Mouse (Mus musculus): ENCODE results near the gene Banp. TPM values are rescaled to one million over a fixed set of nuclear protein-coding genes. Genes with fewer than 3 reads are reported as not detected.

Gene Banp
- total and polyA plus RNA-seq, 3 experiments: 14.9 to 34.2 (median 25.7) TPM

GRCm38 (mm10) chr8:121992911-121993310 lies 43.4 kb downstream of the Banp start:
- Histone ChIP-seq H3K4me1 (ENCODE audit: control insufficient read depth in 1 of 2, insufficient read depth in 2 of 2) (peaks cover 0 to 4% of the 10 kb centered on the region in 2 experiments; a peak in 1 of 4 replicates), H3K9ac (ENCODE audit: insufficient read depth, low read depth) (no peak overlapping the region), H3K4me2 (ENCODE audit: insufficient read depth, low read depth, poor library complexity, severe bottlenecking) (no peak overlapping the region), H3K27me3 (replicated peaks) (no peaks in the 10 kb centered on the region), H3K79me2 (replicated peaks; ENCODE audit: control insufficient read depth, extremely low read depth, insufficient read depth, poor library complexity, severe bottlenecking) (no peaks in the 10 kb centered on the region), H3K36me3 (replicated peaks in 1 of 2; ENCODE audit: control insufficient read depth in 1 of 2, insufficient read depth in 1 of 2, low read length in 1 of 2) (peaks cover 71 to 96% of the 10 kb centered on the region in 2 experiments), H3K9me3 (replicated peaks; ENCODE audit: low read length) (no peaks in the 10 kb centered on the region), H3K4me3 (replicated peaks in 1 of 3; ENCODE audit: low read depth in 2 of 3, low read length in 2 of 3, poor library complexity in 1 of 3) (no peak overlapping the region), H3K27ac (ENCODE audit: insufficient read depth, low read depth) (no peak overlapping the region)
- TF ChIP-seq BHLHE40 (IDR thresholded peaks at IDR 0.05; ENCODE audit: low read depth, low read length) (no peak), KAT2A (IDR thresholded peaks at IDR 0.05; ENCODE audit: insufficient replicate concordance, low read length) (no peak), MAFK (IDR thresholded peaks at IDR 0.05; ENCODE audit: insufficient replicate concordance, low read length) (no peak), ETS1 (conservative IDR thresholded peaks at IDR 0.05; ENCODE audit: low read depth, low read length) (no peak)
- no peak for DNase-seq (ENCODE audit: extremely low read depth)
- dilution Hi-C loops (cut with MboI; ENCODE audit: extremely low pct_ligation_motif_present, extremely low pct_unique_long_range_greater_than_20kb, low sequenced_read_pairs): no loop called here
- in situ Hi-C loops (cut with MboI; ENCODE audit: low pct_ligation_motif_present, low pct_unique_long_range_greater_than_20kb, low sequenced_read_pairs): no loop called here

- H3K27ac ChIP-seq (ENCODE audit: insufficient read depth, low read depth): no peak overlapping the region
- dilution Hi-C loops (cut with MboI; ENCODE audit: extremely low pct_ligation_motif_present, extremely low pct_unique_long_range_greater_than_20kb, low sequenced_read_pairs) (no loop called here), in situ Hi-C loops (cut with MboI; ENCODE audit: low pct_ligation_motif_present, low pct_unique_long_range_greater_than_20kb, low sequenced_read_pairs) (no loop called here)
- TF ChIP-seq SIN3A (IDR thresholded peaks at IDR 0.05; ENCODE audit: low read length): no peak
- TF ChIP-seq KAT2A (IDR thresholded peaks at IDR 0.05; ENCODE audit: insufficient replicate concordance, low read length): no peak
- TF ChIP-seq MYC (IDR thresholded peaks at IDR 0.05; ENCODE audit: low read depth, low read length): no peak
- TF ChIP-seq USF1 (IDR thresholded peaks at IDR 0.05; ENCODE audit: low read depth, low read length): no peak
- no peak for TF ChIP-seq MAFK (IDR thresholded peaks at IDR 0.05; ENCODE audit: insufficient replicate concordance, low read length)
- no peak for TF ChIP-seq MAX (IDR thresholded peaks at IDR 0.05; ENCODE audit: low read length)
- no peak for TF ChIP-seq RAD21 (IDR thresholded peaks at IDR 0.05; ENCODE audit: low read depth, low read length)
- TF ChIP-seq ZNF384 (IDR thresholded peaks at IDR 0.05; ENCODE audit: low read depth, low read length): no peak
- no peak for TF ChIP-seq MXI1 (IDR thresholded peaks at IDR 0.05; ENCODE audit: low read depth, low read length)
- no peak for TF ChIP-seq CHD2 (IDR thresholded peaks at IDR 0.05; ENCODE audit: low read length)
- H3K4me1 ChIP-seq (ENCODE audit: control insufficient read depth in 1 of 2, insufficient read depth in 2 of 2): peaks cover 0 to 4% of the 10 kb centered on the region in 2 experiments; a peak in 1 of 4 replicates
- peaks cover 72 to 97% of the 10 kb centered on the region in 2 experiments for H3K36me3 ChIP-seq (replicated peaks in 1 of 2; ENCODE audit: control insufficient read depth in 1 of 2, insufficient read depth in 1 of 2, low read length in 1 of 2)
- H3K9ac ChIP-seq (ENCODE audit: insufficient read depth, low read depth): no peak overlapping the region
- H3K4me2 ChIP-seq (ENCODE audit: insufficient read depth, low read depth, poor library complexity, severe bottlenecking): no peak overlapping the region
- H3K4me3 ChIP-seq (replicated peaks in 1 of 3; ENCODE audit: low read depth in 2 of 3, low read length in 2 of 3, poor library complexity in 1 of 3): no peak overlapping the region
- no peaks in the 10 kb centered on the region for H3K9me3 ChIP-seq (replicated peaks; ENCODE audit: low read length)
- DNase-seq (ENCODE audit: extremely low read depth): peak; percentile 6
- H3K27me3 ChIP-seq (replicated peaks): no peaks in the 10 kb centered on the region
- no peaks in the 10 kb centered on the region for H3K79me2 ChIP-seq (replicated peaks; ENCODE audit: control insufficient read depth, extremely low read depth, insufficient read depth, poor library complexity, severe bottlenecking)
Observed at GRCm38 (mm10) chr8:121995112-121995511, 45.6 kb downstream of the Banp start.

- H3K9me3 ChIP-seq (replicated peaks; ENCODE audit: low read length): no peaks in the 10 kb centered on the region
- H3K4me1 ChIP-seq (ENCODE audit: control insufficient read depth in 1 of 2, insufficient read depth in 2 of 2): peaks cover 0 to 4% of the 10 kb centered on the region in 2 experiments; a peak in 1 of 4 replicates
- in situ Hi-C loops (cut with MboI; ENCODE audit: low pct_ligation_motif_present, low pct_unique_long_range_greater_than_20kb, low sequenced_read_pairs): no loop called here
- dilution Hi-C loops (cut with MboI; ENCODE audit: extremely low pct_ligation_motif_present, extremely low pct_unique_long_range_greater_than_20kb, low sequenced_read_pairs): no loop called here
- no peak overlapping the region for H3K4me2 ChIP-seq (ENCODE audit: insufficient read depth, low read depth, poor library complexity, severe bottlenecking)
- no peak for TF ChIP-seq ZC3H11A (IDR thresholded peaks at IDR 0.05; ENCODE audit: low read depth, low read length)
- no peak for TF ChIP-seq ZNF384 (IDR thresholded peaks at IDR 0.05; ENCODE audit: low read depth, low read length)
- TF ChIP-seq PAX5 (IDR thresholded peaks at IDR 0.05; ENCODE audit: low read length): no peak
- no peak overlapping the region for H3K9ac ChIP-seq (ENCODE audit: insufficient read depth, low read depth)
- no peak overlapping the region for H3K4me3 ChIP-seq (replicated peaks in 1 of 3; ENCODE audit: low read depth in 2 of 3, low read length in 2 of 3, poor library complexity in 1 of 3)
- DNase-seq (ENCODE audit: extremely low read depth): no peak
- no peaks in the 10 kb centered on the region for H3K79me2 ChIP-seq (replicated peaks; ENCODE audit: control insufficient read depth, extremely low read depth, insufficient read depth, poor library complexity, severe bottlenecking)
- H3K36me3 ChIP-seq (replicated peaks in 1 of 2; ENCODE audit: control insufficient read depth in 1 of 2, insufficient read depth in 1 of 2, low read length in 1 of 2): peaks cover 77 to 97% of the 10 kb centered on the region in 2 experiments
- no peak overlapping the region for H3K27ac ChIP-seq (ENCODE audit: insufficient read depth, low read depth)
- H3K27me3 ChIP-seq (replicated peaks): no peaks in the 10 kb centered on the region
Observed at GRCm38 (mm10) chr8:121995895-121996294, 46.3 kb downstream of the Banp start.
